Mouse (Mus musculus): ENCODE data around the gene Cadm2. TPM values are rescaled to one million over a fixed set of nuclear protein-coding genes. Genes with fewer than 3 reads are reported as not detected.

Cadm2 gene
- total and polyA plus RNA-seq, 2 experiments = under 0.01 to 0.02 TPM

- no peaks in the 10 kb centered on the region for H3K36me3 ChIP-seq (ENCODE audit: control insufficient read depth, insufficient read depth, low read length)
- H3K79me2 ChIP-seq (ENCODE audit: control insufficient read depth, insufficient read depth, low read length) = no peaks in the 10 kb centered on the region
- whole genome bisulfite sequencing = 78% methylated on average over 6 of the region's 6 CpGs
- no peaks in the 10 kb centered on the region for H3K4me1 ChIP-seq (ENCODE audit: control insufficient read depth, insufficient read depth, low read length)
- no peak overlapping the region for H3K9ac ChIP-seq (ENCODE audit: low read depth, low read length)
- no peak overlapping the region for H3K4me3 ChIP-seq (ENCODE audit: insufficient read depth, low read depth, low read length)
- no peak for TF ChIP-seq CTCF (IDR thresholded peaks at IDR 0.05; ENCODE audit: low read depth, low read length)
- TF ChIP-seq POLR2A (IDR thresholded peaks at IDR 0.05; ENCODE audit: extremely low read depth, insufficient read depth, low read length) = no peak
- no peak overlapping the region for H3K27ac ChIP-seq (replicated peaks; ENCODE audit: insufficient read depth, low read depth, low read length)
- no peaks in the 10 kb centered on the region for H3K27me3 ChIP-seq (ENCODE audit: control insufficient read depth, insufficient read depth, low read length)
- no peak for DNase-seq (ENCODE audit: extremely low read depth, low read depth, low spot score)
Observed at GRCm38 (mm10) chr16:66892359-66892758, 728.3 kb downstream of the Cadm2 start.

GRCm38 (mm10) chr16:66891559-66892247 is 729.0 kb downstream of the Cadm2 start:
- Histone ChIP-seq H3K4me1 (ENCODE audit: control insufficient read depth, insufficient read depth, low read length) (no peaks in the 10 kb centered on the region), H3K4me3 (ENCODE audit: insufficient read depth, low read depth, low read length) (no peak overlapping the region), H3K27me3 (ENCODE audit: control insufficient read depth, insufficient read depth, low read length) (no peaks in the 10 kb centered on the region), H3K9ac (ENCODE audit: low read depth, low read length) (no peak overlapping the region), H3K36me3 (ENCODE audit: control insufficient read depth, insufficient read depth, low read length) (no peaks in the 10 kb centered on the region), H3K27ac (replicated peaks; ENCODE audit: insufficient read depth, low read depth, low read length) (no peak overlapping the region), H3K79me2 (ENCODE audit: control insufficient read depth, insufficient read depth, low read length) (no peaks in the 10 kb centered on the region)
- WGBS = 59% methylated on average over 6 of the region's 6 CpGs
- no peak for TF ChIP-seq POLR2A (IDR thresholded peaks at IDR 0.05; ENCODE audit: extremely low read depth, insufficient read depth, low read length)
- TF ChIP-seq CTCF (IDR thresholded peaks at IDR 0.05; ENCODE audit: low read depth, low read length) = no peak
- DNase-seq (ENCODE audit: extremely low read depth, low read depth, low spot score) = no peak

DNA sequence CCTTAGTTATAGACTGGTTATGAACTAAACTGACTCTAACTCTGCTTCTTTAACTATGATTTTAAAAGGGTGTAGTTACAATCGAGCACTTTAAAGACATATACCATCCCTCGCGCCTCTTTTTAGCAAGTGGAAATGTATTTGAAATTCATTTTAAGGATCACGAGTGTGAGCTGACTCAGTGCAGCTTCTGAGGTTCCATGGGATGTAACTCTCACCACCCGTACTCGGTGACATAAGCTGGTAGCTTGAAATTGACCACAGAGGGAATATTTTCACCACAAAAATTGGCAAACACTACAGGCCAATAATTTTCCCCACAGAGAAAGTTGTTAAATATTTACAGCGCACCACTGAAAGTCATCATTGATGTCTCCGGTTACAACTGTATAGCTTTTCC is 730.8 kb downstream of the Cadm2 start:
- no peak for DNase-seq (ENCODE audit: extremely low read depth, low read depth, low spot score)
- Histone ChIP-seq H3K27ac (replicated peaks; ENCODE audit: insufficient read depth, low read depth, low read length) (no peak overlapping the region), H3K4me1 (ENCODE audit: control insufficient read depth, insufficient read depth, low read length) (no peaks in the 10 kb centered on the region), H3K27me3 (ENCODE audit: control insufficient read depth, insufficient read depth, low read length) (no peaks in the 10 kb centered on the region), H3K4me3 (ENCODE audit: insufficient read depth, low read depth, low read length) (no peak overlapping the region), H3K36me3 (ENCODE audit: control insufficient read depth, insufficient read depth, low read length) (no peaks in the 10 kb centered on the region), H3K9ac (ENCODE audit: low read depth, low read length) (no peak overlapping the region), H3K79me2 (ENCODE audit: control insufficient read depth, insufficient read depth, low read length) (no peaks in the 10 kb centered on the region)
- TF ChIP-seq POLR2A (IDR thresholded peaks at IDR 0.05; ENCODE audit: extremely low read depth, insufficient read depth, low read length) = no peak
- no peak for TF ChIP-seq CTCF (IDR thresholded peaks at IDR 0.05; ENCODE audit: low read depth, low read length)
- WGBS = 88% methylated on average over 8 of the region's 8 CpGs

DNA sequence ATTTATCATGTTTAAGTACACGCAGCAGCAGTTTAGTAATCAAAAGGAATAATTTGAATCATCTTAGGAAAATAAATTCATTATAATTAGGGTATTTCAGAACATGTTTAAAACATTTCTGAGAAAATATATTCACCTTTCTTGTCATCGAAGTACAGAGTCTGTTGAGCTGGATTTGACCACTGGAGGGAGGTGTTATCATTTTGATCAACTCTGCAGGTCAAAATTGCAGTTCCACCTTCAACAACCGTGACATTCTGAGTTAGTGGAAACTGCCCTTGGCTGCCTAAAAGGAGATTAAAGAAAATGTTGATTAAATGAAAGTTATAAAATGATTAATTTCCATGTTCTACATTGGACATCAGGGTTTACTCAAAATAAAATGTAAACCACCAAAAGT is 738.1 kb downstream of the Cadm2 start:
- Histone ChIP-seq H3K9ac (ENCODE audit: low read depth, low read length) (no peak overlapping the region), H3K27ac (replicated peaks; ENCODE audit: insufficient read depth, low read depth, low read length) (no peak overlapping the region), H3K27me3 (ENCODE audit: control insufficient read depth, insufficient read depth, low read length) (no peaks in the 10 kb centered on the region), H3K4me1 (ENCODE audit: control insufficient read depth, insufficient read depth, low read length) (no peaks in the 10 kb centered on the region), H3K4me3 (ENCODE audit: insufficient read depth, low read depth, low read length) (no peak overlapping the region), H3K79me2 (ENCODE audit: control insufficient read depth, insufficient read depth, low read length) (no peaks in the 10 kb centered on the region), H3K36me3 (ENCODE audit: control insufficient read depth, insufficient read depth, low read length) (no peaks in the 10 kb centered on the region)
- no peak for TF ChIP-seq CTCF (IDR thresholded peaks at IDR 0.05; ENCODE audit: low read depth, low read length)
- no peak for TF ChIP-seq POLR2A (IDR thresholded peaks at IDR 0.05; ENCODE audit: extremely low read depth, insufficient read depth, low read length)
- DNase-seq (ENCODE audit: extremely low read depth, low read depth, low spot score) = no peak
- WGBS = 47% methylated on average over 3 of the region's 3 CpGs

- no peak overlapping the region for H3K9ac ChIP-seq (ENCODE audit: low read depth, low read length)
- H3K36me3 ChIP-seq (ENCODE audit: control insufficient read depth, insufficient read depth, low read length) = no peaks in the 10 kb centered on the region
- WGBS = 58% methylated on average over 3 of the region's 3 CpGs
- H3K4me1 ChIP-seq (ENCODE audit: control insufficient read depth, insufficient read depth, low read length) = no peaks in the 10 kb centered on the region
- no peak overlapping the region for H3K27ac ChIP-seq (replicated peaks; ENCODE audit: insufficient read depth, low read depth, low read length)
- no peaks in the 10 kb centered on the region for H3K79me2 ChIP-seq (ENCODE audit: control insufficient read depth, insufficient read depth, low read length)
- no peak overlapping the region for H3K4me3 ChIP-seq (ENCODE audit: insufficient read depth, low read depth, low read length)
- DNase-seq (ENCODE audit: extremely low read depth, low read depth, low spot score) = no peak
- no peak for TF ChIP-seq CTCF (IDR thresholded peaks at IDR 0.05; ENCODE audit: low read depth, low read length)
- no peak for TF ChIP-seq POLR2A (IDR thresholded peaks at IDR 0.05; ENCODE audit: extremely low read depth, insufficient read depth, low read length)
- H3K27me3 ChIP-seq (ENCODE audit: control insufficient read depth, insufficient read depth, low read length) = no peaks in the 10 kb centered on the region
Observed at GRCm38 (mm10) chr16:66871201-66871600, 749.5 kb downstream of the Cadm2 start.

DNA sequence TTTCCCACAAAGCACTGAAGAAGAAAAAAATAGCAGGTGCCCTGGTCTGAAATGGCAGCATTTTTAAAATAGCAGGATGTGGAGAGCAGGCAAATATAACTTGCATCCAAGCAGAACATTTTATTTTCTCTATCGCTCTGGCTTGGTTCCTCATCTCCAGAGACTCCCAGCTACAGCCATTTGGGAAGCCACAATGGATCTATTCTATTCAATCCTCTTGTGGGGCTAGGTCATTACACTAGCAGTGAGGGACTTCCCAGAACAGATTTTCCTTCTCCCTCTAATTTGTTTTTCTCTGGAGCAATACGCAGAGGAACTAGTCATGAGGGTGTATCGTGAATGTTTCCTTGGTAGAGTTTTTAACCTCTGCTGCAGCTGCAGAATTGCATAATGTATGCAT is 769.7 kb downstream of the Cadm2 start:
- TF ChIP-seq CTCF (IDR thresholded peaks at IDR 0.05; ENCODE audit: low read depth, low read length) = no peak
- no peak for TF ChIP-seq POLR2A (IDR thresholded peaks at IDR 0.05; ENCODE audit: extremely low read depth, insufficient read depth, low read length)
- Histone ChIP-seq H3K27me3 (ENCODE audit: control insufficient read depth, insufficient read depth, low read length) (no peaks in the 10 kb centered on the region), H3K36me3 (ENCODE audit: control insufficient read depth, insufficient read depth, low read length) (no peaks in the 10 kb centered on the region), H3K79me2 (ENCODE audit: control insufficient read depth, insufficient read depth, low read length) (no peaks in the 10 kb centered on the region), H3K9ac (ENCODE audit: low read depth, low read length) (no peak overlapping the region), H3K27ac (replicated peaks; ENCODE audit: insufficient read depth, low read depth, low read length) (no peak overlapping the region), H3K4me1 (ENCODE audit: control insufficient read depth, insufficient read depth, low read length) (no peaks in the 10 kb centered on the region), H3K4me3 (ENCODE audit: insufficient read depth, low read depth, low read length) (no peak overlapping the region)
- DNase-seq (ENCODE audit: extremely low read depth, low read depth, low spot score) = no peak
- 77% methylated on average over 3 of the region's 3 CpGs for WGBS
